Mouse (Mus musculus): ENCODE data around the gene Syt16.

DNA sequence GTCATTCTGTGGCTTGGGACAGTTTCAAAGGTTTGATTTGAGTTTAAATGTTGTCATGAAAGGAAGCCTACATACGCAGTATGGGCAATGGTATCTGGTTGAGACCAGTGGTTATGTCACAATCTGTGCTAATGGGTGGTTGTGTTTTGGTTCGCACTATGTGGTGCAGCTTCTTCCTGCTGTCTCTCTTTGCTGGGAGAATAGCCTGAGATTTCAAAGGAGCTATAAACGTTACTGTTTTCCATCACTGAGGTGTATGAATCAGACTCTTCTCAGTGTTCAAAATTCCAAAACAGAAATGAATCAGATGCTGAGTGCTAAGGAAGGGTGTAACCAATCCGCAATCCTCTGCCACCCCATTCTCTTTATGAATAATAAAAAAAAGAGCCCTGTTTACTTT lies 269.6 kb downstream of the Syt16 start:
- TF ChIP-seq CHD2 (IDR thresholded peaks at IDR 0.05; ENCODE audit: low read depth, low read length): no peak
- no peak for TF ChIP-seq HCFC1 (IDR thresholded peaks at IDR 0.05; ENCODE audit: borderline replicate concordance, insufficient read depth, low read length)
- TF ChIP-seq ZC3H11A (IDR thresholded peaks at IDR 0.05; ENCODE audit: borderline replicate concordance, low read depth, low read length): no peak
- no peak for TF ChIP-seq MAFK (IDR thresholded peaks at IDR 0.05; ENCODE audit: insufficient read depth, low read depth, low read length)
- no peak for TF ChIP-seq ZNF384 (IDR thresholded peaks at IDR 0.05; ENCODE audit: low read depth, low read length)
